Mouse (Mus musculus): ENCODE measurements around the gene Cdc37l1.

DNA sequence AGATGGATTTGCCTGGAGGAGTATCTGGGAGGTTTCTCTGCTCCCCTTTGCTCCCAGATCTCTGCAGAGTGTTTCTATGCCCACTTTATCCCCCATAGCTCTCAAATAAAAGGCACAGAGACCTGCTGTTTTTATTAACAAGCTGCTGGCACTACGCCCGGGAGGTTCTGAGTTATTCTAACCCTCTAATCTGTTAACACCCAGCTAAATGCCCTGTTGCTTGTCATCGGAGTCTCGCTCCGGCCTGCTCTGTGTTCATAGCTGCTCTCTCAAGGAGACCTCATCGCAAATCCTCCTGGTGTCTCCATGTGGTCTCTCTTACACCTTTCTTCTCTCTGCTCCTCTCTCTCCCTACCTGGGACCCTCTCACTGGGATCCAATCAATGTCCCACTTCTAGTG, 84.7 kb downstream of the Cdc37l1 start:
- TF ChIP-seq POLR2A (IDR thresholded peaks at IDR 0.05; ENCODE audit: insufficient read length, low read depth) (no peak), MAX (IDR thresholded peaks at IDR 0.05; ENCODE audit: low read depth) (no peak)

All from myocyte (in vitro differentiated cells).